In genomic region chr13:35967690-35968089, GRCm38 (mm10) we compare ENCODE assay signal across 9 mouse cellular contexts. TPM values are rescaled to one million over a fixed set of nuclear protein-coding genes. Genes with fewer than 3 reads are reported as not detected.
DNase-seq lines count a peak whose midpoint lies in the region; ATAC-seq and TF ChIP-seq lines count a peak whose summit lies in the region.
"Had no signal": no experiment of that assay in that cellular context is flagged by ENCODE, and none has a peak within 500 bp of the region (broad histone marks: within the 10 kb centered on the region; RNA-seq: fewer than 3 reads in every experiment).

No protein-coding gene starts in this region.

- no peak for TF ChIP-seq CTCF in stomach, postnatal 0 days (IDR thresholded peaks at IDR 0.05; ENCODE audit: low read depth)

- H3K36me3 ChIP-seq in neural tube, embryonic 11.5 days (ENCODE audit: control insufficient read depth, insufficient read depth, low read length), result no peaks in the 10 kb centered on the region
- H3K36me3 ChIP-seq in forebrain, embryonic 14.5 days (ENCODE audit: control insufficient read depth, insufficient read depth, low read length), result no peaks in the 10 kb centered on the region
- H3K36me3 ChIP-seq in liver, embryonic 12.5 days, result no peaks in the 10 kb centered on the region
- H3K36me3 ChIP-seq in stomach, postnatal 0 days (ENCODE audit: control insufficient read depth, insufficient read depth, low read length), result no peaks in the 10 kb centered on the region

- WGBS in neural tube, embryonic 11.5 days, result 1% methylated on average over 13 of the region's 15 CpGs
- 3% methylated on average over 15 of the region's 15 CpGs for WGBS in forebrain, embryonic 14.5 days
- 7% methylated on average over 14 of the region's 15 CpGs for WGBS in liver, embryonic 12.5 days (ENCODE audit: insufficient replicate concordance)
- WGBS in stomach, postnatal 0 days, result 8% methylated on average over 15 of the region's 15 CpGs

- DNase-seq in neural tube, embryonic 11.5 days (ENCODE audit: low spot score), result peak; percentile 23
- DNase-seq in neural tube, embryonic 10.5 days (ENCODE audit: extremely low spot score, low spot score), result no peak
- no peak for DNase-seq in forebrain, embryonic 14.5 days (ENCODE audit: low spot score)
- no peak for DNase-seq in stomach, postnatal 0 days (ENCODE audit: low spot score)
- DNase-seq in right cerebral cortex, postnatal 36 days (ENCODE audit: low spot score in 2 of 2), result no peak
- DNase-seq in urinary bladder, adult 18-20 months (ENCODE audit: low spot score in 2 of 2), result no peak
- DNase-seq in spleen, adult 18-20 months, result no peak

- H3K27me3 ChIP-seq in neural tube, embryonic 11.5 days (ENCODE audit: control insufficient read depth, insufficient read depth, low read length), result peaks cover 21% of the 10 kb centered on the region
- 0 out of 2 replicates have a peak, but pooled peaks cover 11% of the 10 kb centered on the region for H3K27me3 ChIP-seq in forebrain, embryonic 14.5 days (replicated peaks; ENCODE audit: control insufficient read depth, insufficient read depth, low read length)
- H3K27me3 ChIP-seq in liver, embryonic 12.5 days (replicated peaks), result peaks cover 54% of the 10 kb centered on the region
- H3K27me3 ChIP-seq in stomach, postnatal 0 days (ENCODE audit: control insufficient read depth, insufficient read depth, low read length), result no peaks in the 10 kb centered on the region

- no peaks in the 10 kb centered on the region for H3K9me3 ChIP-seq in neural tube, embryonic 11.5 days (ENCODE audit: control insufficient read depth, low read length)
- no peaks in the 10 kb centered on the region for H3K9me3 ChIP-seq in forebrain, embryonic 14.5 days (replicated peaks; ENCODE audit: control insufficient read depth, low read length)
- H3K9me3 ChIP-seq in liver, embryonic 12.5 days (replicated peaks), result no peaks in the 10 kb centered on the region
- no peaks in the 10 kb centered on the region for H3K9me3 ChIP-seq in stomach, postnatal 0 days (ENCODE audit: control insufficient read depth, low read length)

- H3K4me2 ChIP-seq in neural tube, embryonic 11.5 days (ENCODE audit: low read depth), result peak overlapping the region; percentile 88
- peak overlapping the region; percentile 100 for H3K4me2 ChIP-seq in forebrain, embryonic 14.5 days (ENCODE audit: low read length)
- H3K4me2 ChIP-seq in liver, embryonic 12.5 days, result peak overlapping the region; percentile 79
- peak overlapping the region; percentile 100 for H3K4me2 ChIP-seq in stomach, postnatal 0 days (replicated peaks; ENCODE audit: low read depth)

- no peak overlapping the region for H3K27ac ChIP-seq in neural tube, embryonic 11.5 days (ENCODE audit: low read depth, low read length)
- no peak overlapping the region for H3K27ac ChIP-seq in forebrain, embryonic 14.5 days (ENCODE audit: low read depth, low read length)
- H3K27ac ChIP-seq in liver, embryonic 12.5 days, result no peak overlapping the region
- no peak overlapping the region for H3K27ac ChIP-seq in stomach, postnatal 0 days (replicated peaks)

- ATAC-seq in neural tube, embryonic 11.5 days (ENCODE audit: insufficient read depth, low FRiP score, low TSS enrichment), result peak; percentile 25; the same call in 1 of the 2 replicates
- peak; percentile 24; the same call in 1 of the 2 replicates for ATAC-seq in forebrain, embryonic 14.5 days
- ATAC-seq in liver, embryonic 12.5 days, result no peak
- ATAC-seq in stomach, postnatal 0 days (ENCODE audit: low FRiP score, low TSS enrichment), result peak; percentile 40; the same call in 1 of the 2 replicates

- H3K4me3 ChIP-seq in neural tube, embryonic 11.5 days (ENCODE audit: low read depth, low read length), result peak overlapping the region; percentile 48
- peak overlapping the region; percentile 64 for H3K4me3 ChIP-seq in forebrain, embryonic 14.5 days (ENCODE audit: low read depth, low read length)
- H3K4me3 ChIP-seq in liver, embryonic 12.5 days, result peak overlapping the region; percentile 59
- peak overlapping the region; percentile 58 for H3K4me3 ChIP-seq in stomach, postnatal 0 days (ENCODE audit: low read depth, low read length)

- peak overlapping the region; percentile 59; the same call in 1 of the 2 replicates for H3K9ac ChIP-seq in neural tube, embryonic 11.5 days (ENCODE audit: low read length)
- H3K9ac ChIP-seq in forebrain, embryonic 14.5 days (ENCODE audit: low read length), result peak overlapping the region; percentile 70
- no peak overlapping the region for H3K9ac ChIP-seq in liver, embryonic 12.5 days
- no peak overlapping the region for H3K9ac ChIP-seq in stomach, postnatal 0 days (ENCODE audit: low read length)

- no peak for TF ChIP-seq EP300 in stomach, postnatal 0 days (optimal IDR thresholded peaks at IDR 0.05)

- H3K4me1 ChIP-seq in neural tube, embryonic 11.5 days (ENCODE audit: control insufficient read depth, insufficient read depth, low read length), result no peaks in the 10 kb centered on the region; the same call in 1 of the 2 replicates
- peaks cover 11% of the 10 kb centered on the region for H3K4me1 ChIP-seq in forebrain, embryonic 14.5 days (ENCODE audit: control insufficient read depth, insufficient read depth, low read length)
- peaks cover 18% of the 10 kb centered on the region for H3K4me1 ChIP-seq in liver, embryonic 12.5 days
- peaks cover 5% of the 10 kb centered on the region; the same call in 1 of the 2 replicates for H3K4me1 ChIP-seq in stomach, postnatal 0 days (replicated peaks; ENCODE audit: control insufficient read depth, insufficient read depth)

RNA-seq across cellular contexts. Expression of gene Ppp1r3g, which starts 9.1 kb away (rescaled TPM):
- polyA plus RNA-seq in neural tube, embryonic 11.5 days (2014; fragmentation: Nextera tagmentation; extraction: Ambion mirVana), result 0.60 and 0.88 TPM in 2 replicates
- polyA plus RNA-seq in forebrain, embryonic 14.5 days (2014; fragmentation: Nextera tagmentation; extraction: Ambion mirVana), result 0.59 and 0.76 TPM in 2 replicates
- polyA plus RNA-seq in liver, embryonic 12.5 days (2016; fragmentation: Nextera tagmentation; extraction: Ambion mirVana), result 0.30 and 0.37 TPM in 2 replicates
- 0.05 and 0.21 TPM in 2 replicates for polyA plus RNA-seq in stomach, postnatal 0 days (2015; fragmentation: Nextera tagmentation; extraction: Ambion mirVana)
- polyA plus RNA-seq: gonadal fat pad, adult 2 months had no signal

Comparison
In these comparisons a context has a peak if more than half of its experiments do, and no peak if none do; other contexts are left out.
1. H3K9ac ChIP-seq: peak in neural tube, embryonic 11.5 days (single experiment) and forebrain, embryonic 14.5 days (single experiment); none in liver, embryonic 12.5 days (single experiment) and stomach, postnatal 0 days (single experiment).
2. Peak in every context shown above with its lines, with median percentiles within 50 percentile points of each other: H3K4me2 ChIP-seq and H3K4me3 ChIP-seq.